In the genomic region with DNA sequence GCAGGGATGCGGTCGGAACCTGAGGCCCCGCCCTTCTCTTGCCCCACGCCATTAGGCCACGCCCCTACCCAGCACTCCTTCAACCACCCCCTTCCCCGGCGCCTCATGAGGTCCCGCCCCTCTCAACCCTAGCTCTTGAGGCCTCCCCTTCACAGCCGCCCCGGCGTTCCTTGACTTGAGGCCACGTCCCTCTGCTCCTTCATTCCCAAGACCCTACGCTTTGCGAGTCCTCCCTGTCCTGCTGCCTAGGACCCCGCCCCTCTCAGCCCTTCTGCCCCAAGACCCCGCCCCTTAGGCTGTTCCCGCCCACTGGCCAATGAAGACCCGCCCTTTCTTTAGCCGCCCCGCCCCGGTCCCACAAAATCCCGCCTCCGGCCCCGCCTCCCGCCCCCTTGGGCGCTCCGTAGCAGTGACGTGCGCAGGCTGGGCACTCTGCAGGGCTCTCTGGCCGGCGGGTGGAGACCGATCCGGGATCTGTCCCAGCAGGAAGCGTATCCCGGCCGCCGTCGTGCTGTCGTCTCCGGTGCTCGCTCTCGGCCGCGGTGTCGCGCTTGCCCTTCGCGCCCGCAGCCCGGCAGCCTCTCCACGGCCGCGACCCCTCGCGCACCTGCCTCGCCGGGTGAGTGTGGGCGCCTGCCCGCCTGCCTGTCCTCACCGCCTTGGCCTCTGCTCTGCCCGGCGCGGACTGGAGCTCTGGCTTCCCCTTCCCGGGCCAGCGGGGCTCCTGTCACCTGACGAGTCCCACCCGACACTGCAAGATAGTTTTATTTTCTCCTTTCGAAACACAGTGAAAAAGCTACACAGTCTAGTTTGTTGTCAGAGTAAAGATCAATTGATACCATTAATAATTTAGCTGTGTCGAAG, we compare ENCODE assay signal across 8 mouse cellular contexts. TPM values are rescaled to one million over a fixed set of nuclear protein-coding genes. Genes with fewer than 3 reads are reported as not detected.
A peak's percentile ranks its signal among the peaks of the same experiment; 100 is the strongest.
DNase-seq lines count a peak whose midpoint lies in the region; ATAC-seq lines count a peak whose summit lies in the region.

Myo6 (plus strand) TSS at position 421 of the 864 bp plus-strand sequence.

- no peaks in the 10 kb centered on the region for H3K4me1 ChIP-seq in embryonic facial prominence, embryonic 11.5 days (ENCODE audit: control insufficient read depth, insufficient read depth, low read length)
- no peaks in the 10 kb centered on the region for H3K4me1 ChIP-seq in midbrain, embryonic 11.5 days (ENCODE audit: control insufficient read depth, insufficient read depth, low read length)

- H3K27ac ChIP-seq in embryonic facial prominence, embryonic 11.5 days (replicated peaks; ENCODE audit: low read depth, low read length): no peak within 1 kb of the TSS
- H3K27ac ChIP-seq in midbrain, embryonic 11.5 days (ENCODE audit: low read depth, low read length): peak within 1 kb of the TSS; percentile 35; the same call in 1 of the 2 replicates

- H3K9me3 ChIP-seq in embryonic facial prominence, embryonic 11.5 days (replicated peaks; ENCODE audit: control insufficient read depth, low read length): no peaks in the 10 kb centered on the region
- H3K9me3 ChIP-seq in midbrain, embryonic 11.5 days (ENCODE audit: control insufficient read depth, low read length): no peaks in the 10 kb centered on the region

- H3K27me3 ChIP-seq in embryonic facial prominence, embryonic 11.5 days (ENCODE audit: control insufficient read depth, insufficient read depth, low read length): no peaks in the 10 kb centered on the region
- H3K27me3 ChIP-seq in midbrain, embryonic 11.5 days (ENCODE audit: control insufficient read depth, insufficient read depth, low read length): no peaks in the 10 kb centered on the region

- peak; percentile 98 for DNase-seq in adrenal gland, postnatal 25 days
- peak; percentile 95 for DNase-seq in embryonic facial prominence, embryonic 11.5 days (ENCODE audit: low spot score)
- DNase-seq in kidney, adult 11 months: peak; percentile 92
- DNase-seq in left cerebral cortex, postnatal 4 days: peak; percentile 97
- peak; percentile 99 for DNase-seq in midbrain, embryonic 11.5 days (ENCODE audit: low spot score, missing footprints)
- DNase-seq in right cerebral cortex, postnatal 4 days: peak; percentile 94
- peak; percentile 98 for DNase-seq in yolk sac, embryonic 10.5 days (ENCODE audit: low spot score)

- intact Hi-C loops in left cerebral cortex, postnatal 4 days (cut with DNase I): no loop called here

- peak; percentile 97 for ATAC-seq in embryonic facial prominence, embryonic 11.5 days (replicated peaks; ENCODE audit: insufficient number of reproducible peaks, low FRiP score, low TSS enrichment, low read depth)
- ATAC-seq in granulocyte monocyte progenitor cell, adult 5-6 weeks (replicated peaks; ENCODE audit: poor library complexity, severe bottlenecking): peak; percentile 78
- ATAC-seq in midbrain, embryonic 11.5 days (ENCODE audit: low FRiP score): peak; percentile 98

- H3K4me3 ChIP-seq in embryonic facial prominence, embryonic 11.5 days (ENCODE audit: low read depth, low read length): peak within 1 kb of the TSS; percentile 64
- H3K4me3 ChIP-seq in midbrain, embryonic 11.5 days (ENCODE audit: low read depth, low read length): peak within 1 kb of the TSS; percentile 71

- H3K4me2 ChIP-seq in embryonic facial prominence, embryonic 11.5 days (ENCODE audit: low read depth, low read length): peak within 1 kb of the TSS; percentile 82
- peak within 1 kb of the TSS; percentile 70 for H3K4me2 ChIP-seq in midbrain, embryonic 11.5 days

- no peaks in the 10 kb centered on the region for H3K36me3 ChIP-seq in embryonic facial prominence, embryonic 11.5 days (replicated peaks; ENCODE audit: control insufficient read depth, insufficient read depth, low read depth, low read length)
- H3K36me3 ChIP-seq in midbrain, embryonic 11.5 days (ENCODE audit: control insufficient read depth, insufficient read depth, low read length): no peaks in the 10 kb centered on the region

- H3K9ac ChIP-seq in embryonic facial prominence, embryonic 11.5 days (replicated peaks; ENCODE audit: low read length): peak within 1 kb of the TSS; percentile 65
- peak within 1 kb of the TSS; percentile 67 for H3K9ac ChIP-seq in midbrain, embryonic 11.5 days (ENCODE audit: low read length)

- 1% methylated on average over 68 of the region's 69 CpGs for WGBS in embryonic facial prominence, embryonic 11.5 days
- under 1% methylated on average over 69 of the region's 69 CpGs for WGBS in midbrain, embryonic 11.5 days

RNA-seq across cellular contexts. Expression of gene Myo6, which starts in this region (rescaled TPM):
- 39.5 and 47.2 TPM in 2 replicates for total RNA-seq in adrenal gland, postnatal 25 days (2021)
- 12.1 and 15.2 TPM in 2 replicates for polyA plus RNA-seq in embryonic facial prominence, embryonic 11.5 days (2014; fragmentation: Nextera tagmentation; extraction: Ambion mirVana)
- total RNA-seq in granulocyte monocyte progenitor cell, adult 5-6 weeks (2014; fragmentation: Nextera tagmentation): 0.24 TPM in 1 of 2 replicates, not detected in the other
- total RNA-seq in granulocyte monocyte progenitor cell, adult 5-6 weeks (2017): 0.10 and 0.47 TPM in 2 replicates
- total RNA-seq in left cerebral cortex, postnatal 4 days (2021): 10 to 100 TPM; 41.7 to 41.8 TPM
- polyA plus RNA-seq in midbrain, embryonic 11.5 days (2014; fragmentation: Nextera tagmentation; extraction: Ambion mirVana): 11.1 and 14.4 TPM in 2 replicates

Comparison
In these comparisons a context has a peak if more than half of its experiments do, and no peak if none do; other contexts are left out.
1. RNA of gene Myo6 (total RNA-seq): 41.7 to 41.8 TPM in left cerebral cortex, postnatal 4 days and 39.5 to 47.2 TPM in adrenal gland, postnatal 25 days; 0.10 to 0.47 TPM in granulocyte monocyte progenitor cell, adult 5-6 weeks; every median in the first group is over 10 times any median in the second.
2. Peak in ATAC-seq in granulocyte monocyte progenitor cell, adult 5-6 weeks; RNA of the gene not detected or under 1 TPM.
3. Peak in every context shown above with its lines, with median percentiles within 50 percentile points of each other: DNase-seq and ATAC-seq.